Mouse (Mus musculus): ENCODE results near the gene Tia1. TPM values are rescaled to one million over a fixed set of nuclear protein-coding genes. Genes with fewer than 3 reads are reported as not detected.
A peak's percentile ranks its signal among the peaks of the same experiment; 100 is the strongest.
"Not testable (repeated sequence)": the region's sequence is repeated elsewhere in the genome, so short reads cannot be mapped to it uniquely, and the experiment has no call there.

The Tia1 gene
- 100 to 1,000 TPM in 1 of 2 experiments, 10 to 100 TPM in 1; 96.7 to 104 TPM for polyA plus RNA-seq (2017; shearing (Covaris generic))

GRCm38 (mm10) chr6:86404100-86404861 lies at the start of gene Tia1:
Gene Tia1 (plus strand): TSS chr6:86404219.
- peak; percentile 87 for ATAC-seq

DNA sequence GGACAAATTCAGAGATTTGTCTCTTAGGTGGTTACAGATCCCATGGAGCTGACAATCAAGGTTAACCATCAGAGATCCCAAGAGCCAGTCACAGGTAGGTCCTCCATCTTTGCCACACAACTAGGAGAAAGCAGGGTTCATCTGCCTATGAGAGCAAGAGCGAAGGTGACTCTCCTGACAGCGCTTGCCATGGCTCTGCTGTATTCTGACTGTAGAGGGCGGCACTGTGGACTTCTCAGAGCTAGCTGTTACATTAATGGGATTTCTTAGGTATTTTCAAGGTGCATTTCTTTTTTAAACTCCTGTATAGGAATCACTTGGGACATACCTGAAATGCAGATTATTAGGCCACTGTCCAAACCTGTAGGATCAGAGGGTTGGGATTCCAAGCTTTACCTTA lies 49.1 kb upstream of the Tia1 start:
- no peak for ATAC-seq

GRCm38 (mm10) chr6:86356956-86357355 lies 47.1 kb upstream of the Tia1 start:
- ATAC-seq = no peak

- ATAC-seq = no peak
Observed at GRCm38 (mm10) chr6:86360691-86361090, 43.3 kb upstream of the Tia1 start.

- no peak for ATAC-seq
Observed at GRCm38 (mm10) chr6:86361373-86361772, 42.6 kb upstream of the Tia1 start.

- peak; percentile 28 for ATAC-seq
Observed at GRCm38 (mm10) chr6:86364442-86365141, 39.4 kb upstream of the Tia1 start.

GRCm38 (mm10) chr6:86365371-86366124 lies 38.5 kb upstream of the Tia1 start, which contains the start of gene Fam136a:
Gene Fam136a (plus strand): TSS chr6:86365646.
- peak; percentile 85 for ATAC-seq

- no peak for ATAC-seq
Observed at GRCm38 (mm10) chr6:86366125-86366852, 37.7 kb upstream of the Tia1 start.

- no peak for ATAC-seq
Observed at GRCm38 (mm10) chr6:86366853-86367249, 37.2 kb upstream of the Tia1 start.

DNA sequence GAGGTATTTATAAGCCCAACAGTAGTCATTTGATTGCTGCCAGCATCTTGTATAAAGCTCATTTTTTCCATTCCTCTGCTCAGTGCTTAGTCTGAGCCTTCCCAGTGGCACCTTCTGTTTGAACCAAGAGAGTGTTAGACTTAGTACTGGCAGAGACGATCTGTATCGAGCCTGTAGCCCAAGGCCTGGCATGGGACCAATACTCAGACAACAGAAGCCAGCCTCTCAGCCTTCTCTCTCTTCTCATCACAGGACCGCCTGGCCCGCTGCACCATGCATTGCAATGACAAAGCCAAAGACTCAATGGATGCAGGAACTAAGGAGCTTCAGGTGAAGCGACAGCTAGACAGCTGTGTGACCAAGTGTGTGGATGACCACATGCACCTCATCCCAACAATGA lies 35.5 kb upstream of the Tia1 start:
- no peak for ATAC-seq

- no peak for ATAC-seq
Observed at GRCm38 (mm10) chr6:86370093-86370713, 33.8 kb upstream of the Tia1 start.

- ATAC-seq = peak; percentile 8
Observed at GRCm38 (mm10) chr6:86370764-86371339, 33.2 kb upstream of the Tia1 start, which contains the start of gene Snrpg. Gene Snrpg (plus strand): TSS chr6:86371304.

GRCm38 (mm10) chr6:86371340-86371911 lies 32.6 kb upstream of the Tia1 start:
- peak; percentile 98 for ATAC-seq

DNA sequence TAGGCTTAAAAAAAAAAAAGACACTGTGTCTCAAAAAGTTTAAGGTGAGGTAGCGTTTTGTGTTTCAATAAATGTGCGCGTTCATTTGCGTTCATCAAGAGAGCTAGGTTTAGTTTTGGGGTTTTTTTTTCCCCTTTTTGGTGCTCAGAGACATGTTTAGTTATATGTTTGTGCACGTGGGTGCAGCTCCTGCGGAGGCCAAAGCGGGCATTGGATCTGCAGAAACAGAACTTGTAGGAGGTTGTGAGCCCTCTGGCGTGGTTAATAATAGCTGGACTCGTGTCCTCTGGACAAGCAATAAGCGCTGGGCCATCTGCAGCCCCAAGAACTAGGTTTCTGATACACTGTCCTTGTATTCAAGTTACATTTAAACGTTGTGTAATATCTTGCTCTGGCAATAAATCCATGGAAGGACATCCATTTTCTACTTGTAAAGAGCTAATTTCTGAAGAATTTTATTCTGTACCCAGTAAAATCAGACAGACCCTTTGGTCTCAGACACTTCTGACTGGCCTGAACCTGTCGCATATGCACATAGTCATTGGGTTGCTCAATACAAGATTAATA lies 32.0 kb upstream of the Tia1 start:
- ATAC-seq = no peak

DNA sequence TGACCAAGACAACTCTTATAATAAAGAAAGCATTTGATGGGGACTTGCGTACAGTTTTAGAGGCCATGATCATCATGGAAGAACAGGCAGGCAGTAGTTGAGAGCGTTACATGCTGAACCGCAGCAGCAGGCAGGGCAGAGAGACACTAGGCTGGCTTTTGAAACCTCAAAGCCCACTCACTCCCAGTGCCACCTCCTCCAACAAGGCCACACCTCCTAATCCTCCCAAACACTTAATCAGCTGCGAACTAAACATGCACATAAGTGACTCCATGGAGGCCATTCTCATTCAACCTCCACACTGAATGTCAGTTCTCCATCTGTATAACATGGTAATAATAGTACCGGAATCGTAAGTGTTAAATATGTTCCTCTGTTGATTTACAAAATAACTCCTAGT lies 30.5 kb upstream of the Tia1 start:
- ATAC-seq = no peak

- ATAC-seq = no peak
Observed at GRCm38 (mm10) chr6:86378341-86378740, 25.7 kb upstream of the Tia1 start.

GRCm38 (mm10) chr6:86380112-86380511 lies 23.9 kb upstream of the Tia1 start:
- ATAC-seq = not testable (repeated sequence)

GRCm38 (mm10) chr6:86382551-86382950 lies 21.5 kb upstream of the Tia1 start:
- ATAC-seq = no peak

GRCm38 (mm10) chr6:86383370-86383769 lies 20.6 kb upstream of the Tia1 start:
- no peak for ATAC-seq

- ATAC-seq = no peak
Observed at GRCm38 (mm10) chr6:86384692-86385091, 19.3 kb upstream of the Tia1 start.

All from activated CD4-positive, CD25-positive, alpha-beta regulatory T cell, adult 4 months (primary cell).